Mouse (Mus musculus): ENCODE data around the gene Sacm1l.

The Sacm1l gene

DNA sequence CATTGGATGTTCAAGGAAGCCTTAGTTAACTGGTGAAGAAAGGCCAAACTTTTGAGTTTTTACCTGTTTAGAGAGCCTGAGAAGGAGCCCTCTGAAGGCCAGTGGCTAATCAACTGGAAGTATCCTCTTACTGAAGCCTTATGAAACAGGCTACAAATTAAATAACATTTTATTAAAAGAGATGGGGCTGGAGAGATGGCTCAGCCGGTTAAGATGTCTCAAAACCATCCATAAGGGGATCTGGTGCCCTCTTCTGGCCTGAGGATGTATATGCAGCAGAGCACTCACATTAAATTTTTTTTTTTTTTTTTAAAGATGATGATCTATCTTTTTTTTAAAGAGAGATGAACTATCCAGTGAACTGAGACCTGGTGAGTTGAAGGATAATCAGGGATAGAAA, 4.5 kb upstream of the Sacm1l start:
- no peak for TF ChIP-seq GATA4 (IDR thresholded peaks at IDR 0.05; ENCODE audit: insufficient replicate concordance, low read length)

DNA sequence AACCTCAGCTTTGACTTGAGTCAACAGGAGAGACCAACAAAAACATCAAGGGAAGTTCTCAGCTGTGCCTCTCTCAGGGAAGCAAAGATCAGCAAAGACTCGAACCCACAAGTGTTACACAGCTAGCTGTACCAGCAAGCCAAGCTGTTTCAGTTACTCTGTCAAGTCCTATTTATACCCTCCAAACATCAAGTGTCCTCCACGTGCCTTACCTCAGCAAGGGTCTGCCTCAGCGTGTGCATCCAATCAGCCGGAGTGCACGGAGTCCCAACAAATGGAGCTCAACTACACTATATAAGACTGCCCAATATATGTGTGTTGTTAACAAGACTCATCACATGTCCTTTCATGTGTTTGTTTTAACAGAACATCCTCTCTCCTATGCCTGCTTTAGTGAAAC, 3.1 kb upstream of the Sacm1l start:
- no peak for TF ChIP-seq GATA4 (IDR thresholded peaks at IDR 0.05; ENCODE audit: insufficient replicate concordance, low read length)

DNA sequence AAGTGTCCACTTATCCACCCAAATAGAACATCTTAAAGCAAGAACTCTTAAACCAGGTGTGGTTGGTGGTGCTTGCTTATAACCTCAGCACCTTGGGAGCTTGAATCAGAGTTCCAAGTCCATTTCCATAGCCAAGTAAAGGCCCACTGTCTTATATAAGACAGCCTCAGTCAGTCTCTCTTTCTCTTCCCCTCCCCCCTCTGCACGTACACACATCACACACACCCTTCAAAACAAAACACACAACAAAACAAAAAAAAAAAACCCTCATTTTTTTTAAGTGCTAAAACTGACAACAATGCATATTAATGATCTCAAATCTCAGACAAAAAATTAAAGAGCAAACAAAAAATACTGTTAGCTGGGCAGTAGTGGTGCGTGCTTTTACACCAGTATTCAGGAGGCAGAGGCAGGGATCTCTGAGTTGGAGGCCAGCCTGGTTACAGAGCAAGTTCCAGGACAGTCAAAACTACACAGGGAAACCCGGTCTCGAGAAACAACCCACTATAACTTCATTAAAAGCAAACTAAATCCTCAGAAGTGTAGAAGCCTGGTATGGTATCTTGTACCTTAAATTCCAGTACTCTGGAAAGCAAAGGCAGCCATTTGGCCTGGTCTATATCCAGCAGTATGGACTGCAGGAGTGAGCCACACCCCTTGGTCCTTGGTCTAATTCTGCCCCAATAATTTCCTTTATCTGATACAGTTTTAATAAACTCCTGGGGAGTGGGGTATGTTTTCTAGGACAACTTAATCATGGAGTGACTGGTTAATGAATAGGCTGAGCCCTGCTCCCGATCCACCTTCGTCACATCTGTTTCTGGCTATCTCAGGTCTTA, 1.3 kb upstream of the Sacm1l start:
- no peak for TF ChIP-seq GATA4 (IDR thresholded peaks at IDR 0.05; ENCODE audit: insufficient replicate concordance, low read length)

DNA sequence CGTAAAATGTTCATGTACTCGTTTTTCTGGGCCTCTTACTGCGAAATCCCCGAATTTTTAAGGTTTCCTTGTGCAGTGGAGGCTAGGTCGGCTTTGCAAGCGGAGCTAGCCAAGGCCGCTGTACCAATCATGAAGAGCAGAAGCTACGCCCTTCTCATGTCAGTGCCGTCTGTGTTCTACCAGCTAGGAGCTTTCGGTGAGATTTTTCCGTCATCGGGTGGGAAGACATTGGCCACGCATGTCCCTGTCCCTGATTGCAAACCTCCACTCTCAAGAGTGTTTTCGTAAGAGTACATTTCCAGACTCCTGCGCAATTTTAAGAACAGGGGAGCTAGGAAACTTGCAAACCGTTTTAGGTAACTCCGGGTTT, 648 bp upstream of the Sacm1l start:
- no peak for TF ChIP-seq GATA4 (IDR thresholded peaks at IDR 0.05; ENCODE audit: insufficient replicate concordance, low read length)

DNA sequence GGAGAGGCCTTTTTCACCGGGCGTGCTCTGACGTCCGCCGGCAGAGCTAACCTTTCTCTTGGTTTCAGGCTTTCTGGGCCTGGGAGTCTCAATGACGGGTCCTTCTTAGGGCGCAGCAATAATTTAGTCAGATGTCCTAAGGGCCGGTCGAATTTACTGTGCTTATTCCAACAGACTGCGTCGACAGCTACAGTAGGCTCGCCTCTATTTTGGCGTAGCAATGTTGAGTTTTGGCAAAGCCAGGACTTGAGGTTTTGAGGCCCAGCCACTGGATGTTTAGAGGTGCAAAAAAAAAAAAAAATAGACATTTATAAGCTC, 558 bp downstream of the Sacm1l start:
- no peak for TF ChIP-seq GATA4 (IDR thresholded peaks at IDR 0.05; ENCODE audit: insufficient replicate concordance, low read length)

DNA sequence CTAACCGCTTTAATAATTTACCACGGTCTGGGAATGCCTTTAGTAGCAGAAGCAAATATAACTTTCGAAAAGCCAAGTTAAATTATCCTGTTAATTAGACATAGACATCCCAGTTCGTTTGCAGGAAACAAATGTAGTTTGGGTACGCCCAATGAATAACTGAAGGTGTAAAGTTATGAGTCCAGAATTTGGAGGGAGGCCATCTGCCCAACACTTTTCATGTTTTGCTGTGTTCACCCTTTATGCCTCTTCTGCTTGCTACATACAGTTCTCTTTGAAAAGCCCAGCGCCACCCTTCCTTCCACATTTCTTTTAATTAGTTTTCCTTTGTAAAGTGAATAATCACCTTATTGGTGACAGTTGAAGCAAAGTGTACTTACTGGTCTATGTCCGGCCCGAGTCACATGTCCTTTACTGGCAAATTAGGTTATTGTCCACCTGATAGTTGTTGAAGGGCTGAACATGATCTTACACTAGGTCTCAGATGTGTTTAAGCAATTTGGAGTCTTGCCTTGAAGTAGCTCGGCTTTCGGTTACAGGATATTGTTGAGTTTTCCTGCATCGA, 1.1 kb downstream of the Sacm1l start:
- TF ChIP-seq GATA4 (IDR thresholded peaks at IDR 0.05; ENCODE audit: insufficient replicate concordance, low read length): no peak

DNA sequence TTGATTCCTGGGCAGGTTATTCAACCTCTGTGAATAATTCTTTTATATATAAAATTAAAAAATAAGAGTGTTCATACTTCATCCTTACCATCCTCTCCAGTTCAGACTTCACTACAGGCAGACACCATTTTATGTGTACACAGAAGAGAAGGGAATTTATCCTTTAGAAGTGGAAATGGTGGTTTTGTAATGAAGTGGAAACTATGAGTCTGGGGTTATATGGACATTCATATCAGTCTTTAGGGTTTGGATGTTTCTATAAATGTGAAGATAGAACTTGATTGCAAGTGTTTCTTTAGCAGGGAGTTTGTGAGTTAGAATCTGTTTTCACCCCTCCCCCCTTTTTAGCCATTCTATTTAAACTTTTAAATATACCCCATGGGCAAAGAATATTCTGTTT, 1.7 kb downstream of the Sacm1l start:
- no peak for TF ChIP-seq GATA4 (IDR thresholded peaks at IDR 0.05; ENCODE audit: insufficient replicate concordance, low read length)

DNA sequence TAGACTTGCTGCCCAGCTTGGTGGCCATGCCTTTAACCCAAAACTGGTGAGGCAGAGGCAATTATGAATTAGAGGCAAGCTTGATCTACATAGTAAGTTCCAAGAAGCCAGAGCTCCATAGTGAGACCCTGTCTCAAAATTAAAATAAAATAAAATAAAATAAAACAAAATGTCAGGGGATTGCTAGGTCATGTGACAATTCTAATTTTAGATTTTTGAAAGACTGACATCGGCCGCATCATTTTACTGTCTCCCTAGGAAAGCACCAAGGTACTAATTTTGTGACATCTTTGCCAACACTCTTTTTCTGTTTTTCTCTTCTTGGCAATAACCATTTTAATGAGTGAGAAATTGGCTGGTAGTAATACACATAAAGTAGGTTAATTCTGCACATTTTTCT, 7.1 kb downstream of the Sacm1l start:
- TF ChIP-seq GATA4 (IDR thresholded peaks at IDR 0.05; ENCODE audit: insufficient replicate concordance, low read length): no peak

DNA sequence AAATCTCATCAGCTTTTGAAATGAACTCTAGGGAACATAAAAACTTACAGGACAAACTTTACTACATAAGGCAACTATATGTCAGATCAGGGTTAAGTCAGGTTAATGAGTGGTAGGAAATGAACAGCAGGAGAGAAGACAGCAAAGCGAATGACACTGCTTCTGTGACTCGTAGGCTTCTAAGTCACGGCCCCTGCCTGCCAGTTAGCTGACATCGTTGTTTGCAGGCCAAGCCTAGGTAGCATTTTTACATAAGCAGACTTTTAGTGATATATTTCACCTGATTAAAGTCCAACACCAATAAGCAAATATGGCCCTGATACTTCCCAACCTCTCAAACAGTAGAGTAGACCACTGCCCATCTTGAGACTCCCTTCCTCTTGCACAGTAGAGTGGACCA, 8.6 kb downstream of the Sacm1l start:
- no peak for TF ChIP-seq GATA4 (IDR thresholded peaks at IDR 0.05; ENCODE audit: insufficient replicate concordance, low read length)

DNA sequence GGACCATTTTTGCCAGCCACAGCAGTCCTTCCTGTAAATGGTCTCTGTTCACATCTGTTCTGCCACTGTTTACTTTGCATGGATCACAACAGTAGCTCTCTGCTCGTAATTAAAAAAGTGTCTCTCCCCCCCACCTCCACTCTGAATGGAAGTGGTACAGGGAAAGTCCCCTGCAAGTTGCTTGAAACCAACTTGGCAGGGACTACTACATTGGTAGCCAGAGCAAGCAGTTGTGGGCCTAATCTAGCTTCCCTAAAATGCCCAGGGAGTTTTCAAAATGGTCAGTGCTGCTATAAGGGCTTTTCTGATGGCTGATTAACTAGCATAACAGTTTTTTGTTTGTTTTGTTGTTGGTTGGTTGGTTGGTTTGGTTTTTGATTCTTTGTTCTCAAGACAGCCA, 9.5 kb downstream of the Sacm1l start:
- TF ChIP-seq GATA4 (IDR thresholded peaks at IDR 0.05; ENCODE audit: insufficient replicate concordance, low read length): no peak

DNA sequence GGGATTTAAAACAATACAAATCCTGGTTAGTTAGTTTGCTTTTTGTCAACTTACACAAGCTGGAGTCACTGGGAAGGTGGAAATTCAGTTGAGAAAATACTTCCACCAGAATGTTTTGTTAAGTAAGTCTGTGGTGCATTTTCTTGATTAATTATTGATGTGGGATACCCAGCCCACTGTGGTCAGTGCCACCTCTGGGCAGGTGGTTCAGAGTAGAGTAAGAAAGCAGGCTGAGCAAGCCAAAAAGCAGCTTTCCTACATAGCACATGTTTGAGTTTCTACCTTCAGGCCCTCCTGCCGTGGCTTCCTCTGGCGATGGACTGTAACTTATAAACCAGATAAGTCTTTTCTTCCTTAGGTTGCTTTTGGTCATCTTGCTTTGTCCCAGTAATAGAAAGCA, 10.3 kb downstream of the Sacm1l start:
- TF ChIP-seq GATA4 (IDR thresholded peaks at IDR 0.05; ENCODE audit: insufficient replicate concordance, low read length): no peak

DNA sequence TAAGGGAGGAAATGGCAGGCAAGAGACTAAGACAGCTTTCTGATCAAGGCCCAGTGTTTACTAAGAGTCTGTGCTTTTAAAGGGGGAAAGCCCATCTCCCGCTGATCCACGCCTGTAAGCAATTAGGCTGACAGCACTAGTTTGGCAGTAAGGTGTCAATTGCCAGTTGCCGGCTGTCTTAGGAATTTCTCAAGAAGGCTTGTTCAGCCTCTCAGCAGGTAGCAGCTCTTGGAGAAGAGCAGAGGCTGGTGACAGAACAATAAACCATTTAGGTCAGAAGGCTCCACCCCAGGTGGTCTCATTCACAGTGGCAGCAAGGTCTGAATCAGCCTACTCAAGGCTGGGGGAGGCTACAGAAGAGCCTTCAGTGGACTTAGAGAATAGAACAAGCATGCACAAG, 25.0 kb downstream of the Sacm1l start:
- TF ChIP-seq GATA4 (IDR thresholded peaks at IDR 0.05; ENCODE audit: insufficient replicate concordance, low read length): no peak

DNA sequence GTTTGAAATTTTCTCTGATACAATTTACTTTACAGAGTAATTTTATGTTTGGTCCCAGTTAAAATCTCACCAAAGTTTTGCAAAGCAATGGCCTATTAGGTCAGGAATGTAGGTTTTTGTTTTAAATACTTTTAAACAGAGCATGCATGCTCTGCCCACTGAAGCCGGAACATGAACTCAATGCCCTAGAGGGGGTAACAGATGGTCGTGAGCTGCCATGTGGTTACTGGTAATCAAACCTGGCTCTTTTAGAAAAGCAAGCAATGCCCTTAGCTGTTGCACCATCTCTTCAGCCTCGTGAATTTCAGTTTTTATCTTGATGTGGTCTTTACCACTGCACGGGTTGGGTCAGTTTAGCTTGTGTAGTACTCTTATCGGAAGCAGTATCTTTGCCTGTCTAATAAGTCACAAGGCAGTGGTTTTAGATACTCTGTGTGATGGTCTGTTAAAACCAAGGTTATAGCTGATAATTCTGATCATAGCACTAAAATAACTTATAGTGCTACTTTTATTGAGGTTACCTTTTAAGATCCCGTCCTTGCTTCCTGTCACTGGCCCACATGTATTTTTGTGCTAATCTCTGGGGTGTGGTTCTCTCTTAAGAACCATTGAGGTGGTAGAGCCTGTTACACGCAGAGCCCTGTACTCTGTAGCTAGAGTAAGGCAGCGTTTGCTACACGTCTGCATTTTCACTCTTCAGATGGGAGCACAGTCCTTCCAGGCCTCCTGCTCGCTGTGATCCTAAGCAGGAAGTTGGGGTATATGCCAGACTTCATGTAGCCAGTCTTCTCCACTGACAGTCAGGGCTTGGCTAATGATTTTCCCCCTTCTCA, 48.0 kb downstream of the Sacm1l start:
- TF ChIP-seq GATA4 (IDR thresholded peaks at IDR 0.05; ENCODE audit: insufficient replicate concordance, low read length): no peak

DNA sequence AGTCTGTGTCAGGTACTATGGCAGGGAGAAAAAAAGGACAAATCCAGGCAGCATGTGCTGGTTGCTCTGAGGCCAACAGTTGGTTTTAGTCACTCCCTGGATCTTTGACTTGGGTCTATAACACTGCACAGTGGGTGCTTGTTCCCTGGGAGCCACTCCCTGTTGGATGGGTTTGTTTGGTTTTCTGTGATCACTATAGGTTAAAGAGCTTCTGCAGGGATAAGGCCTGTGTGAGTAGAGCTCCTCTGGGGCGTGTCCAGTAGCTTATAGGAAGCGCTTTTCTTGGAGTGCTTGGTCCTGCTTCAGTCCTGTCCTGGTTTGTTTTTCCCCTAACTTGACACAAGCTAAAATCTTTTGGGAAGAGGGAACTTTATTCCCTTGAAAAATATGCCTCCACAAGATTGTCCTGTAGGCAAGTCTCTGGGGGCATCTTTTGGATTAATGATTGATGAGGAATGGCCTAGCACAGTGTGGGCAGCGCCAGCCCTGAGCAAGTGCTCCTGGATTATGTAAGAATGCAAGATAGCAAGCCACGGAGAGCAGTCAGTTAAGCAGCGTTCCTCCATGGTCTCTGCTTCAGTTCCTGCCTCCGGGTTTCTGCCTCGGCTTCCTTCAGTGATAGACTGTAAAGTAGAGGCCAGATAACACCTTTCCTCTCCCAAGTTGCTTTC, 59.8 kb downstream of the Sacm1l start:
- TF ChIP-seq GATA4 (IDR thresholded peaks at IDR 0.05; ENCODE audit: insufficient replicate concordance, low read length): no peak

DNA sequence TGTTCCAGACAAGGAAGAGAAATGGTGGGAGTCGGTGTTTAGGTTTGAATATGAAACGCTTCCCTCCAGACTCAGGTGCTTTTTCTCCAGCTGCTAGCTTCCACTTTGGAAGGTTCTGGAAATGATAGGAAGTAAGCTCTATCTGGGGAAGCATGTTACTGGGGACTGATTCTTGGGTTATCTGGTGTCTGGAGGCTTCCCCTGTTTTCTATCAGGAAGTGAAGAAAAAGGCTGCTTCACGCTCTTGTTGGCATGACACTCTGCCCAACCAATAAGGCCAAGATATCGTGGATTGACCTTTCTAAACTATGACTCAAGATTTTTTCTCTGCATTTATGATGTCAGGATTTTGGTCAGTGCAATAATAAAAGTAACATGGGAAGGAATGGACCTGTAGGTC, 65.6 kb downstream of the Sacm1l start:
- TF ChIP-seq GATA4 (IDR thresholded peaks at IDR 0.05; ENCODE audit: insufficient replicate concordance, low read length): no peak

DNA sequence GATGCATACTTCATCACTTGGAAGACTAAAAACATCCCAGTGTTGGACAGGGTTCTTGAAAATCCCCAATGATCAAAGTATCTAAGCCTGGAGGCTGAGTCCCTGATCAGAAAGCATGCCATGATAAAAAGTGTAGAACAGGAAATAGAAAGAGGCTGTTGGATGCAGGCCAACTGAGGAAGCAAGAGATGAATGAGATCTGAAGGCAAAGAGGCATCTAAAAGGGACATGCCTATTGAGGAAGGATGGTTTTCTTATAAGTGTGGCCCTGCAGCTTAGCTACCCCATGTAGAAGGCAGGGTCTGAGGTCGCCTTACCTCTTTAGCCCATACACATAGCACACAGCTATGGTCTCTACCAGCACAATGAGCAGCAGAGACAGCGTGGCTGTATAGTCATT, 67.4 kb downstream of the Sacm1l start:
- TF ChIP-seq GATA4 (IDR thresholded peaks at IDR 0.05; ENCODE audit: insufficient replicate concordance, low read length): no peak
